8 mouse cellular contexts compared by ENCODE assay signal in genomic region chr7:45235656-45236180, GRCm38 (mm10). TPM values are rescaled to one million over a fixed set of nuclear protein-coding genes. Genes with fewer than 3 reads are reported as not detected.
DNase-seq lines count a peak whose midpoint lies in the region; ATAC-seq and TF ChIP-seq lines count a peak whose summit lies in the region.

No protein-coding gene starts in this region.

- H3K9ac ChIP-seq in forebrain, postnatal 0 days = no peak overlapping the region

- DNase-seq in forebrain, postnatal 0 days = no peak
- DNase-seq in limb, embryonic 10.5 days (ENCODE audit: low spot score) = no peak
- no peak for DNase-seq in adrenal gland, adult 8-10 months
- no peak for DNase-seq in cerebellum, adult 9-10 months

- peaks cover 80% of the 10 kb centered on the region for H3K4me1 ChIP-seq in megakaryocyte, embryonic 14.5 days
- 0 out of 2 replicates have a peak, but pooled peaks cover 6% of the 10 kb centered on the region for H3K4me1 ChIP-seq in forebrain, postnatal 0 days (ENCODE audit: insufficient read depth)
- H3K4me1 ChIP-seq in limb, embryonic 10.5 days = peaks cover 71% of the 10 kb centered on the region
- H3K4me1 ChIP-seq in small intestine, adult 2 months (ENCODE audit: control insufficient read depth, insufficient read depth, insufficient read length, low read length) = peaks cover 16% of the 10 kb centered on the region

- peak overlapping the region; percentile 14 for H3K4me3 ChIP-seq in megakaryocyte, embryonic 14.5 days (replicated peaks)
- no peak overlapping the region for H3K4me3 ChIP-seq in forebrain, postnatal 0 days (ENCODE audit: low read depth, low read length)
- H3K4me3 ChIP-seq in limb, embryonic 10.5 days = peak overlapping the region; percentile 44
- peak overlapping the region; percentile 39; the same call in 1 of the 2 replicates for H3K4me3 ChIP-seq in small intestine, adult 2 months (ENCODE audit: low read depth, low read length)

- TF ChIP-seq CTCF in forebrain, postnatal 0 days (IDR thresholded peaks at IDR 0.05; ENCODE audit: low read depth) = no peak
- no peak for TF ChIP-seq CTCF in small intestine, adult 2 months (IDR thresholded peaks at IDR 0.05; ENCODE audit: extremely low read depth, insufficient read length, insufficient replicate concordance, low read depth, low read length)

- peaks cover 3% of the 10 kb centered on the region for H3K27me3 ChIP-seq in megakaryocyte, embryonic 14.5 days (replicated peaks)
- H3K27me3 ChIP-seq in forebrain, postnatal 0 days (ENCODE audit: insufficient read depth, low read length) = no peaks in the 10 kb centered on the region
- peaks cover 50% of the 10 kb centered on the region for H3K27me3 ChIP-seq in limb, embryonic 10.5 days (ENCODE audit: low read depth, poor library complexity, severe bottlenecking)
- H3K27me3 ChIP-seq in small intestine, adult 2 months (ENCODE audit: control insufficient read depth, insufficient read depth, low read length) = 0 out of 2 replicates have a peak, but pooled peaks cover 5% of the 10 kb centered on the region

- WGBS in forebrain, postnatal 0 days = 38% methylated on average over 17 of the region's 17 CpGs
- 28% methylated on average over 17 of the region's 17 CpGs for WGBS in limb, embryonic 10.5 days
- WGBS in small intestine, adult 2 months = 66% methylated on average over 17 of the region's 17 CpGs

- no peak for ATAC-seq in megakaryocyte, adult 5-6 weeks (ENCODE audit: poor library complexity, severe bottlenecking)
- no peak for ATAC-seq in forebrain, postnatal 0 days
- ATAC-seq in megakaryocyte-erythroid progenitor cell, adult 5-6 weeks (replicated peaks; ENCODE audit: low FRiP score, low TSS enrichment, poor library complexity, severe bottlenecking) = no peak

- H3K36me3 ChIP-seq in megakaryocyte, embryonic 14.5 days (replicated peaks; ENCODE audit: low read length) = peaks cover 63% of the 10 kb centered on the region
- no peaks in the 10 kb centered on the region for H3K36me3 ChIP-seq in forebrain, postnatal 0 days (ENCODE audit: insufficient read depth)
- H3K36me3 ChIP-seq in limb, embryonic 10.5 days = peaks cover 36% of the 10 kb centered on the region
- H3K36me3 ChIP-seq in small intestine, adult 2 months (ENCODE audit: control insufficient read depth, insufficient read depth, low read length) = no peaks in the 10 kb centered on the region

- no peak overlapping the region for H3K27ac ChIP-seq in forebrain, postnatal 0 days (ENCODE audit: low read depth, low read length)
- H3K27ac ChIP-seq in limb, embryonic 10.5 days = peak overlapping the region; percentile 77
- no peak overlapping the region for H3K27ac ChIP-seq in small intestine, adult 2 months (ENCODE audit: insufficient read depth, low read depth, low read length)

- no peaks in the 10 kb centered on the region for H3K9me3 ChIP-seq in megakaryocyte, embryonic 14.5 days
- no peaks in the 10 kb centered on the region for H3K9me3 ChIP-seq in forebrain, postnatal 0 days (ENCODE audit: low read length)
- H3K9me3 ChIP-seq in limb, embryonic 10.5 days (replicated peaks) = no peaks in the 10 kb centered on the region

- H3K4me2 ChIP-seq in forebrain, postnatal 0 days (ENCODE audit: low read depth) = 0 out of 2 replicates have a peak overlapping the region, but pooled peaks have one; percentile 27

- TF ChIP-seq POLR2A in small intestine, adult 2 months (IDR thresholded peaks at IDR 0.05; ENCODE audit: low read depth, low read length) = no peak

RNA-seq across cellular contexts. Expression of gene Cd37, which starts 3.2 kb away (rescaled TPM):
- 212 and 263 TPM in 2 replicates for polyA plus RNA-seq in megakaryocyte, embryonic 14.5 days (2012; ENCODE audit: insufficient read depth, low replicate concordance)
- total RNA-seq in megakaryocyte, adult 5-6 weeks (2015) = 105 and 111 TPM in 2 replicates
- 67.9 and 74.9 TPM in 2 replicates for total RNA-seq in megakaryocyte, adult 5-6 weeks (2017)
- 0.46 and 0.62 TPM in 2 replicates for total RNA-seq in forebrain, postnatal 0 days (2014; rRNA removed)
- 2.0 and 2.5 TPM in 2 replicates for polyA plus RNA-seq in forebrain, postnatal 0 days (2015; fragmentation: Nextera tagmentation; extraction: Ambion mirVana)
- polyA plus RNA-seq in limb, embryonic 10.5 days (2016; fragmentation: Nextera tagmentation; extraction: Ambion mirVana) = 1.1 and 1.2 TPM in 2 replicates
- 33.4 and 63.6 TPM in 2 replicates for polyA plus RNA-seq in small intestine, adult 2 months (2012; rRNA removed)
- total RNA-seq in adrenal gland, adult 8-10 months (2022) = 10 to 100 TPM in 1 of 4 experiments, 1 to 10 TPM in 3; 4.9 to 11.2 (median 7.0) TPM
- total RNA-seq in megakaryocyte-erythroid progenitor cell, adult 5-6 weeks (2014; fragmentation: Nextera tagmentation) = 83.5 and 91.4 TPM in 2 replicates
- total RNA-seq in megakaryocyte-erythroid progenitor cell, adult 5-6 weeks (2017) = 27.2 and 28.4 TPM in 2 replicates

RNA-seq across cellular contexts. Expression of gene Slc6a16, which starts 5.2 kb away (rescaled TPM):
- not detected in 2 replicates for polyA plus RNA-seq in megakaryocyte, embryonic 14.5 days (2012; ENCODE audit: insufficient read depth, low replicate concordance)
- not detected in 2 replicates for total RNA-seq in megakaryocyte, adult 5-6 weeks (2015)
- not detected in 2 replicates for total RNA-seq in megakaryocyte, adult 5-6 weeks (2017)
- total RNA-seq in forebrain, postnatal 0 days (2014; rRNA removed) = 0.24 TPM in 1 of 2 replicates, not detected in the other
- polyA plus RNA-seq in forebrain, postnatal 0 days (2015; fragmentation: Nextera tagmentation; extraction: Ambion mirVana) = 0.74 and 1.7 TPM in 2 replicates
- polyA plus RNA-seq in limb, embryonic 10.5 days (2016; fragmentation: Nextera tagmentation; extraction: Ambion mirVana) = 0.24 and 0.49 TPM in 2 replicates
- not detected in 2 replicates for polyA plus RNA-seq in small intestine, adult 2 months (2012; rRNA removed)
- under 1 TPM in 1 of 4 experiments, not detected in 3; 0.37 TPM for total RNA-seq in adrenal gland, adult 8-10 months (2022)
- total RNA-seq in megakaryocyte-erythroid progenitor cell, adult 5-6 weeks (2014; fragmentation: Nextera tagmentation) = not detected in 2 replicates
- not detected in 2 replicates for total RNA-seq in megakaryocyte-erythroid progenitor cell, adult 5-6 weeks (2017)

RNA-seq across cellular contexts. Expression of gene Tead2, which starts 20.2 kb away (rescaled TPM):
- not detected in 2 replicates for polyA plus RNA-seq in megakaryocyte, embryonic 14.5 days (2012; ENCODE audit: insufficient read depth, low replicate concordance)
- total RNA-seq in megakaryocyte, adult 5-6 weeks (2015) = 0.07 TPM in 1 of 2 replicates, not detected in the other
- not detected in 2 replicates for total RNA-seq in megakaryocyte, adult 5-6 weeks (2017)
- total RNA-seq in forebrain, postnatal 0 days (2014; rRNA removed) = 30.6 and 40.6 TPM in 2 replicates
- polyA plus RNA-seq in forebrain, postnatal 0 days (2015; fragmentation: Nextera tagmentation; extraction: Ambion mirVana) = 18.4 and 22.5 TPM in 2 replicates
- 435 and 481 TPM in 2 replicates for polyA plus RNA-seq in limb, embryonic 10.5 days (2016; fragmentation: Nextera tagmentation; extraction: Ambion mirVana)
- 8.0 and 32.2 TPM in 2 replicates for polyA plus RNA-seq in small intestine, adult 2 months (2012; rRNA removed)
- 10 to 100 TPM; 10.7 to 14.1 (median 12.0) TPM for total RNA-seq in adrenal gland, adult 8-10 months (2022)
- total RNA-seq in megakaryocyte-erythroid progenitor cell, adult 5-6 weeks (2014; fragmentation: Nextera tagmentation) = not detected in 2 replicates
- total RNA-seq in megakaryocyte-erythroid progenitor cell, adult 5-6 weeks (2017) = not detected in 2 replicates

RNA-seq across cellular contexts. Expression of gene Dkkl1, which starts 23.8 kb away (rescaled TPM):
- polyA plus RNA-seq in megakaryocyte, embryonic 14.5 days (2012; ENCODE audit: insufficient read depth, low replicate concordance) = 0.60 TPM in 1 of 2 replicates, not detected in the other
- 1.0 and 1.6 TPM in 2 replicates for total RNA-seq in megakaryocyte, adult 5-6 weeks (2015)
- total RNA-seq in megakaryocyte, adult 5-6 weeks (2017) = 1.1 and 5.0 TPM in 2 replicates
- 8.4 and 9.1 TPM in 2 replicates for total RNA-seq in forebrain, postnatal 0 days (2014; rRNA removed)
- polyA plus RNA-seq in forebrain, postnatal 0 days (2015; fragmentation: Nextera tagmentation; extraction: Ambion mirVana) = 8.9 and 12.1 TPM in 2 replicates
- 0.21 and 0.41 TPM in 2 replicates for polyA plus RNA-seq in limb, embryonic 10.5 days (2016; fragmentation: Nextera tagmentation; extraction: Ambion mirVana)
- 0.24 and 0.84 TPM in 2 replicates for polyA plus RNA-seq in small intestine, adult 2 months (2012; rRNA removed)
- not detected for total RNA-seq in adrenal gland, adult 8-10 months (2022)
- 32.2 and 40.5 TPM in 2 replicates for total RNA-seq in megakaryocyte-erythroid progenitor cell, adult 5-6 weeks (2014; fragmentation: Nextera tagmentation)
- total RNA-seq in megakaryocyte-erythroid progenitor cell, adult 5-6 weeks (2017) = 16.4 and 32.1 TPM in 2 replicates

RNA-seq across cellular contexts. Expression of gene Ccdc155, which starts 31.0 kb away (rescaled TPM):
- polyA plus RNA-seq in megakaryocyte, embryonic 14.5 days (2012; ENCODE audit: insufficient read depth, low replicate concordance) = not detected in 2 replicates
- not detected in 2 replicates for total RNA-seq in megakaryocyte, adult 5-6 weeks (2015)
- total RNA-seq in megakaryocyte, adult 5-6 weeks (2017) = not detected in 2 replicates
- 0.14 and 0.46 TPM in 2 replicates for total RNA-seq in forebrain, postnatal 0 days (2014; rRNA removed)
- 0.35 and 0.97 TPM in 2 replicates for polyA plus RNA-seq in forebrain, postnatal 0 days (2015; fragmentation: Nextera tagmentation; extraction: Ambion mirVana)
- 0.45 and 0.68 TPM in 2 replicates for polyA plus RNA-seq in limb, embryonic 10.5 days (2016; fragmentation: Nextera tagmentation; extraction: Ambion mirVana)
- polyA plus RNA-seq in small intestine, adult 2 months (2012; rRNA removed) = not detected in 2 replicates
- 1 to 10 TPM in 1 of 4 experiments, under 1 TPM in 3; 0.12 to 1.2 (median 0.29) TPM for total RNA-seq in adrenal gland, adult 8-10 months (2022)
- 0.89 and 2.0 TPM in 2 replicates for total RNA-seq in megakaryocyte-erythroid progenitor cell, adult 5-6 weeks (2014; fragmentation: Nextera tagmentation)
- 0.52 and 1.1 TPM in 2 replicates for total RNA-seq in megakaryocyte-erythroid progenitor cell, adult 5-6 weeks (2017)

Comparison
In these comparisons a context has a peak if more than half of its experiments do, and no peak if none do; other contexts are left out.
1. RNA of gene Tead2, which starts 20.2 kb away (total RNA-seq): 30.6 to 40.6 TPM in forebrain, postnatal 0 days and 10.7 to 14.1 TPM in adrenal gland, adult 8-10 months; 0.07 TPM in megakaryocyte, adult 5-6 weeks and not detected in megakaryocyte-erythroid progenitor cell, adult 5-6 weeks; every median in the first group is over 10 times any median in the second.